Mouse (Mus musculus) lung, adult 2 months (tissue): ENCODE measurements around the gene Luzp2. TPM values are rescaled to one million over a fixed set of nuclear protein-coding genes. Genes with fewer than 3 reads are reported as not detected.

ENCODE experiments used
- DNase-seq: peaks from one replicate; pipeline ENCODE4 v3.0.0; 2022
- H3K4me1 ChIP-seq: fragments of 200-500 bp; 2 replicates; pipeline ENCODE4 v1.6.1; 2011; ENCODE audit warnings: low read length; ENCODE audit not compliant: control insufficient read depth, insufficient read depth
- H3K4me3 ChIP-seq: fragments of 200-500 bp; replicated peaks from 2 replicates; pipeline ENCODE3; 2011; ENCODE audit warnings: low read depth, mild to moderate bottlenecking, control low read depth, low read length; ENCODE audit errors: extremely low read depth
- CTCF ChIP-seq: fragments of 200-500 bp; IDR thresholded peaks from 2 replicates; pipeline ENCODE4 v1.5.1; 2011; ENCODE audit warnings: mild to moderate bottlenecking, low read length, control low read depth; ENCODE audit not compliant: insufficient read depth
- POLR2A ChIP-seq: fragments of 200-500 bp; IDR thresholded peaks from 2 replicates; pipeline ENCODE4 v1.6.1; 2011; ENCODE audit warnings: low read depth, mild to moderate bottlenecking, control low read depth, low read length, borderline replicate concordance; ENCODE audit errors: extremely low read depth
- WGBS: fragments of 180-500 bp; shearing (Covaris S2); methylation state at CpG from one replicate; pipeline ENCODE4 v1.1.7; 2018; 5-methylcytosine and 5-hydroxymethylcytosine counted together
- polyA plus RNA-seq: library from polyadenylated mRNA; depleted of rRNA; stranded (reverse); fragments of >200 nt; gene quantifications from 2 replicates; pipeline ENCODE4 v1.2.3, GENCODE M21; 2012; rRNA removed

The Luzp2 gene
- polyA plus RNA-seq: 0.06 TPM in 1 of 2 replicates, not detected in the other

DNA sequence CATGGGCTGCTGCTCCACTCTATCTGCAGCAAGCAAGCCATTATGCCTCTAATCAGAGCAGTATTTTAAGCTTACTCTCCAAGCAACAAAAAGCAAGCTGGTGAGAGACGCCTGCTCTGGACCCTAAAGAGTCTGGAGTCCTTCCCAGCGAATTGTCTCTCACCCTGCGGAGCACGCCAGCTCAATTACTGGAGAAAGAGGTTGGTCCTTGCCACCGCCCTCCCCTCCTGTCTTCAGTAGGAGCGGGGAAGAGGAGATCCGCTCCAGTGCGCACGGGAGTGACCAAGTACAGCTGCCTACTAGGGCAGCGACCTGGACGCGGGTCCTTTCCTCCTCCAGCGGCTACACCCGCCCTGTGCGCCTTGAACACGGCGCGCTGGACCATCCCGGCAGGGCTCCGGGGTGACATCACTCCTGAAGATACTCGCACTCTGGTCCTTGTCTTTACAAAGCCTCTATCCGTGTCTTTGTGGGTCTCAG is at the start of gene Luzp2:
Luzp2 (plus strand) TSS at position 127 of the 480 bp plus-strand sequence.
- no peak for DNase-seq
- no peaks in the 10 kb centered on the region for H3K4me1 ChIP-seq
- WGBS: 2% methylated on average over 22 of the region's 22 CpGs
- no peak within 1 kb of the TSS for H3K4me3 ChIP-seq
- TF ChIP-seq CTCF (no peak), POLR2A (no peak)

DNA sequence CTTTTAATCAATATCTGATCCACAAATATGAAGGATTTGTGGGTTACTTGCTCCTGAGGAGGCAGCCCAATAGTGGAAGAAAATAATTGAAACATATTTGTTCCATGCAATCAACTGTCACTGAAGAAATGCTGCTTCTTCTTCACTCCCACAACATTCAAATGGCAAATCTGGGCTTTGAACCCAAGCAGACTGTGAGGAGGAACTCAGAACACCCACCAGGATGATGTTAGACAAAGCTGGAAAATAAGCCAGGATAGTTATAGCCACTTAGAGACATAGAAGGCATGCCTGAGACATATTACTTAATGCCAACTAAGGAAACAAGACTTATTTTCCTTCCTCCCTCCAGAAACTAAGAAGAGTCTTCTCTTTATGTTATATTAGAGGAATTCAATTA is 47.8 kb upstream of the Luzp2 start:
- TF ChIP-seq CTCF (no peak), POLR2A (no peak)
- no peak for DNase-seq
- Histone ChIP-seq H3K4me1 (no peaks in the 10 kb centered on the region), H3K4me3 (no peak overlapping the region)

DNA sequence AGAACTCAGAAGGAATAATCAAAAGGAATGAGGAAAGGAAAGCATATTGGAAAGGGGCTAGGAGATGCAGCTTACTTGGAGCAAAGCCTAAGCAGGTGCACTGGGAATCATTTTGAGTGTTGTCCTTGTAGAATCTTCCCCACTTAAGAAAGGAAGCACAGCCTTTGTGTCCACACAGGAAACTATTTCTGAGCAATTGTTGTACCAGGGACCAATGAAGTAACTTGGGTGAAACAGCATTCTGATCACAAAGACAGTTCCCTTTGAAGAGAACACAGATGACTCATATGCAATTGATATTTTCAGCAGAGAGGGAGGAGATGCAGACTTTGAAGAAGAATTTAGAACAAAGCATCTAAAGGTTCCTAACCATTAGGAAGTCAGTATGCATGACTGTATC is 16.7 kb upstream of the Luzp2 start:
- DNase-seq: no peak
- H3K4me1 ChIP-seq: no peaks in the 10 kb centered on the region
- TF ChIP-seq POLR2A (no peak), CTCF (no peak)
- no peak overlapping the region for H3K4me3 ChIP-seq

DNA sequence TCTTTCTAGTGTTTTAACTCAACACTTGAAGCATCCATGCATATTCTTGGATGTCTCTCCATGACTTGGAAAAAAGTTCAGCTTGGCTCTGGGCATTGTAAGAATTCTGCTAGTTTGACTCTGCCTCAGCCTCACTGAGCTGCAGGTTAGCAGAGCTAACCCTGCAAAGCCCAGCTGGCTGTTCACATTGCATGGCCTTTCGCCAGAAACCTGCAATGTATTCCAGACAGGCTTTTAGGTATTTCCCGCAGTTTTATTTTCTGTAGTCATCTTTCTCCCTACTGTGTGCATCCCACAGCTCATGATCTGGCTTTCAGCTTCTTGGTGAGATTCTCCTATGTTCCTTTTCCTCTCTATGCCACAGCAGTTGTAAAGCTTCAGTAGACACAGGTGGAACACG is 6.5 kb upstream of the Luzp2 start:
- Histone ChIP-seq H3K4me1 (no peaks in the 10 kb centered on the region), H3K4me3 (no peak overlapping the region)
- TF ChIP-seq CTCF (no peak), POLR2A (no peak)
- no peak for DNase-seq
- WGBS: 79% methylated on average over 3 of the region's 3 CpGs

DNA sequence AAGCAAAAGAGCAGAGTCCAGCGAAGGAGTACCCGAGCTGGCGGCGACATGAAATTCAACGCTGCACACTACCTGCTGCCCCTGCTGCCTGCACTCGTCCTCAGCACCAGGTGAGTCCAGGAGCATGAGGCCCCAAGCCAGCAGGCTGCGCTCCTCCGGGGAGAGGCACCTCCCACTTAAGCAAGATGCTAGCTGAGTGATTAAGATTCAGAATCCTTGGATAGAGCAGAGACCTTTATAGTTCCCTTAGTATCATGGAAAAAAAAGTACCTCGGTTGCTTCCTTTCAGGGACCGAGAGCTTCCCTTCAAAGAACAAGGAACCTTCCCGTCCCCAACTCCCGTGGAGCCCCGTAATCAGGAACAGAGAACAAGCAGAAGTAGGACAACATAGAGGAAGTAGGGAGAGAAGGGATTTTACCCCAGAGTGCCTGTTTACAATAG is 634 bp downstream of the Luzp2 start:
- no peak for DNase-seq
- WGBS: 6% methylated on average over 13 of the region's 13 CpGs
- TF ChIP-seq POLR2A (no peak), CTCF (no peak)
- H3K4me1 ChIP-seq: no peaks in the 10 kb centered on the region
- H3K4me3 ChIP-seq: no peak overlapping the region

DNA sequence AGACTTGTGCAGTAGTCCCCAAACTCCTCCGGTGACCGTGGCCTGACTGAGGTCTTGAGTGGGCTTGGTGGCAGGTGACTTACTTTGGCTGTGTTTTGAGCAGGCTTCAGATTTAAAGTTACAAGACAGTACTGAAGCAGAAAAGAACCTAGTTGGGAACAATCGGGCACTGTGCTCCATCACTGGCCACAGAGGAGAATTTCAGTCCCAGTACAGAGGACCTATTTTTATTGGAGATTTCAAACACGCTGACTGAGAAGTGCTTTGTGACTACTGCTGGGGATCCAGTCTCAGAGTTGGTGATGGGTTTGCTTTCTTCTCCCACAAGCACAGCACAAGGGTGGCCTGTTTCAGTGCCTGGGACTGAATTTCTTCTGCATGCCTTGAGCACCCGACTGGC is 1.1 kb downstream of the Luzp2 start:
- TF ChIP-seq POLR2A (no peak), CTCF (no peak)
- Histone ChIP-seq H3K4me1 (no peaks in the 10 kb centered on the region), H3K4me3 (no peak overlapping the region)
- 60% methylated on average over 5 of the region's 5 CpGs for WGBS
- DNase-seq: no peak

DNA sequence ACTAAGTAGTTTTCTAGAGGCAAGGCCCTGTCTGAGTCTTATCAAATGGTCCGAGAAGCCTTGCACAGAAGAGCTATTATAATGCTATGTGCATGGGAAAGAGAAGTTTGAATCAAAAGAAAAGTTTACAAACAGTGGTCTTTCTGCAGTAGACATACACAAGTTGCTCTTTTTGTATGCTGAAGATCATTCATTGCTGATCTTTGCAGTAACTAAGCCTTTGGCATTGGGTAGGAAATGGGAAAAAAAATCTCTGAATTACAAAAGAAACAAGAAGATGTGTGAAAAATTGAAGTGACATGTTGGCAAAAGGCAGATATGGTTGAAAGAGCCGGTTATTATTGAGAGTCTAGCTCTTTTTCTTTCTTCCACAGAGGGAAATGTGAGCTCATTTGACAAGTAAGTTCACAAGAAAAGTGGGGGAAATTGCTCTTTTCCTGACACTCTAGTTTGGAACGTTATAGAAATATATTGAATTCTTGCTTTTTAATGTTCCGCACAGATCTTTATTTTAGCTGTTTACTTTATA is 7.6 kb downstream of the Luzp2 start:
- TF ChIP-seq POLR2A (no peak), CTCF (no peak)

DNA sequence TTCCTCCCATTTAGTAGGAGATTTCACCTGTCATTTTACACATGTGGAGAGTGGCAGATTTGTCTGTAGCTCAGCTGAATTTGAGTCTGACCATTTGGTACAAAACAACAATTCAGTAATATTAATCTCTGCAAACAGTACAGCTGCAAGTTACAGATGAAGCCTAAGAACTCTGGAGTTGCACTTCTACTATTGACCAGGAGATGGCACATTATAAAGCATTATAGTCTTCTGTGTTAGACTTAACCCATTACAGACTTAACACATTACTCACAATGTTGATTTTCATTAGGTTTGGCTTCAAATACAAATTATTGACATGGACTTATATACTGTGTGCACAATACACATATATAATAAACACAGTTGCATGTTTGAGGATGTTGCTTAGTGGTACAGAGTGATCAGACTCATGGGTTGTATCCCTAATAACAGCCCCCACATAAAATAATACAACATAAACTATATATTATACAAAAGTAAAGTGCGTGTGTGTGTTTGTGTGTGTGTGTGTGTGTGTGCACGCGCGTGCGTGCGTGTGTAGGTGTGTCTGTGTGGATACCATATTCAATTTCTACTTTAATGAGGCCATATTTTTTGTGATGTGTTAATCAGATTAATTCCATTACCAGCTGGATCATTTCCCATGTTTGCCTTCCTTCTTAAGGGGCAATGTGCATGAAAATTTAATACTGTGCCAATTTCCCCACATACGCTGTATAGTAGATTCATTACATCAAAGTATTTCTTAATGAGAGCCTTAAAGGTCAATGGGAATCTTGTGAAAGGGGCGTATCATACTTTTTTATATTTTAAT is 10.8 kb downstream of the Luzp2 start:
- H3K4me3 ChIP-seq: no peak overlapping the region
- no peaks in the 10 kb centered on the region for H3K4me1 ChIP-seq
- DNase-seq: no peak
- WGBS: 84% methylated on average over 8 of the region's 8 CpGs
- no peak for TF ChIP-seq CTCF
- TF ChIP-seq POLR2A: no peak

More for the DNA sequence above, 7.6 kb downstream of the Luzp2 start:
- no peaks in the 10 kb centered on the region for H3K4me1 ChIP-seq
- WGBS: 58% methylated on average over 4 of the region's 4 CpGs
- no peak overlapping the region for H3K4me3 ChIP-seq
- DNase-seq: no peak

DNA sequence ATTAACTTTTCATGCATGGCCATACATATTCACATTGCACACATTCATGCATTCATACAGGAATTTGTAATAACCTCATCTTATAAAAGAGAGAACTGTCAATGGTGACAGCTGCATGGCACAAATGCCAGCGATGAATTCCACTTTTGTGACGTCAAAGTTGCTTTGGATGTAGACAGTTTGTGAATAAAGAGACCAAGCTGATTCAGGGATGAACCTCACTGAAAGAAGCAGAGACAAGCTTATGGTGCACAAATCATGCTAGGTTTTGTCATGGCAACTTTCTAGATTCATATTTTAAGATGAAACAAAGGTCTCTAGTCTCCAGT is 11.4 kb downstream of the Luzp2 start:
- Histone ChIP-seq H3K4me3 (no peak overlapping the region), H3K4me1 (no peaks in the 10 kb centered on the region)
- TF ChIP-seq CTCF: no peak
- no peak for TF ChIP-seq POLR2A
- WGBS: 78% methylated on average over 2 of the region's 2 CpGs
- DNase-seq: no peak

DNA sequence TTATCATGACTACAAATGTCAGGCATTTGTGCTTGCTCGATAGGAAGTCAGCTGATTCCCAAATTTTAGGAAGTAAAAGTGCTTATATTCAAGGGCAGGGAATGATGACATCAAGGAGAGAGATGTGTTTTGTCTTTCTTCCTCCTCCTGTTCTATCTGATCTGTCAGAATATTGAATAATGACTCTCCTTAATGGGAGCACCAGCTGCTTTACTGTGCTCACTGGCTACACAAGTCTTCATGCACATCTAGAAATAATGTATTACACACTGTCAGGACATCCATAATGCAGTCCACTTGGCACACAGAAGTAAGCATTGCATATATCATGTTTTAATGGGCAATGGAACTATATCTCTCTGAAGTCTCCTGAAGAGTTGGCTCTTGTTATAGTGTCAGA is 17.6 kb downstream of the Luzp2 start:
- TF ChIP-seq CTCF (no peak), POLR2A (no peak)
- DNase-seq: no peak
- Histone ChIP-seq H3K4me3 (no peak overlapping the region), H3K4me1 (no peaks in the 10 kb centered on the region)
- WGBS: 42% methylated on average over 1 of the region's 1 CpGs
